Mouse (Mus musculus): ENCODE results near the gene Tgfbi.

Gene Tgfbi

DNA sequence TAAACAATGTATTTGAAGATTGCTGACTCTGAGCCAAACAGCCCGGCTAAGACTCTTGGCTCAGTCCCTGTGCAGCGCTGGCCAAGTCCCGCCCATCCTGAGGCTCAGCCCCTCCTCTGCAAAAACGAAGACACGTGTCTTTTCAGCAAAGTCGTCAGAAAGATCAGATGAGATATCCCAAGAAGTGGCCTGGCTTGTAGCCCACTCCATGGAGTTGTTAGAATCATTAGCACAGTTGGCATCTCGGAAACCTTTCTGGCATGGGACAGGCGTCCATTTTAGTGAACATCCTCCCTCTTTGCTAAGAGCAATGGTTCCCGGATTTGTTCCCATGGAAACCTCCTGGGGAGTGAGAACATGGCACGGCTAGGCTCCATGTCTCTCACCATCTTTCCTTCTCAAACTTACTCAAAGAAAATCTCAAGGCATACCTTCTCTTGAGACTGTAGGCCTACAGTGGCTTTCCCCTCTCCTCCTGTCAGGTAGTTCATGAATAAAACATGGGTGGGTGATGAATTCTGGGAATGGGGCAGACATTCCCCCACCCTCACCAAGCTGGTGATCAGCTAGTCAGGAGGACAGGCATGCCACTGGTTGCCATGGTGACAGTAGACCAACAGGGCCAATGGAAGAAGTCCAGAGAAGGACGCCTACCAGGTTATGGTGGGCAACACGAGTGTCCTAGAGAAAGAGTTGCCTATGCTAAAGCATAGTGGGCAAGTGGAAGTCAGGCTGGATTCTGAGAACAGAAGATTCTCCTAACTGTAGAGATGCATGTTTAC, 11.3 kb upstream of the Tgfbi start:
- peak; percentile 24 for DNase-seq

DNA sequence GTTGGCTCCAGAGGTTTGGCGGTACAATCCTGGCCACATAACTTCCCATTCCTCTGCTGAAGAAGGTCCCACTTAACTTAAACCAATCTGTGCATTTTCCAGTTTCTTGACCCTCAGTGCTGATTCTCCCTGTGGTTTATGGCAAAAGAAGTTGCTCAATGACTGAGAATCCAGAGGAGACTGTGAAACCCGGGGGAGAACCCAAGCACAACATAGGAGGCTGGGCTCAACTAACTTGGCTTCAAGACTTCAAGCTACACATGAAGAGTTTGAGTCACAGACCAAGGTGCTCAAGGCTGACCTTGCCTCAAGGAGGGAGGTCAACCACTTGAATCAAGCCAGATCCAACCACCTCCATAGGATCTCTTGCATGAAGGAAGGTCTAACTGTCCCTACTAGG, 9.8 kb upstream of the Tgfbi start:
- no peak for DNase-seq

DNA sequence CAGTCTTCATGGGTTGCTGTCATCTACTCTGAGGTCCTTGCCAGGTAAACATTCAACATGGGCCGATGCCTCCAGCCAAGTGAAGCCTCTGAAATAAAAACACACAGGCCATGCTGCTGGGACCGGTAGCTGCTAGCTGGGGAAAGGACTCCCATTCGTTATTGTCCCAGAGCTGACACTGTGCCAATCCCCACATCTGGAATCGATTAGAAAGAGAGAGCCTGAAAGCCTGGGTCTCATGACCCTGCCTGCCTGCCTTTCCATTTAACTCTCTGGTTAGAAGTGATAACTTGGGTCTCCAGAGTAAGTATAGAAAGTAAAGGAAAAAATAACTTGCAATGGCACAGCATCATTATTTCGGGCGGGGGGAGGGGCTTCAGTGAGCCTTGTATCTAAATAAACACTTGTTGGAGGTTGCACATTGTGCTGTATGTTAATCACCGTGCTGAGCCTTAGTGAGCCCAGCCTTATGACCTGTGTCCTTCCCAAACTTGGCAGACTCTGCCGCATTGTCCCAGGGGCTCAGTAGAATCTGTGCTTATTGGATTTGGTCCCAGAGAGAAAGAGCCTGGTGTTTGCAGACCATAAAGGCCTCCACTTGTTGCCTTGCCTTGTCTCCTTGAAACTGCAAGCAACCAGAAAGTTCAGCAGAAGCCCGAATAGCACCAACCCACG, 9.0 kb upstream of the Tgfbi start:
- peak; percentile 19 for DNase-seq

DNA sequence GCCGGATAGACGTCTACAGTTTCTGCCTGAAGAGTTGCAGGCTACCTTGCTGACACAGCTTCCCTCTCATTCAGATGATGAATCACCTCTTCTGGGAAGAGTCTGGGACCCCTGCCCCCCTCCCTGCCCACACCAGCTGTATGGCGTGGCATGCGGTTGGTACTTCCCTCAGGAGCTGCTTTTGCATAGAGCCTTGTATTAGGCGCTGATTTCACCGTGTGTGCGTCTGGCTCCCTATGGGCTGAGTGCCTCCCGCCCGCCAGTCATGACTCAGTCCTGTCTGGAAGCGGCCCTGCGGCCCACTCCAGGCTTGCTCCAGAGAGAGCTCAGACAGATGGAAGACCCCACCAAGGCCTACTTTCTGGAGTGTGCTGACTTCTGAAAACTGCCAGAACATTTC, 8.1 kb upstream of the Tgfbi start:
- DNase-seq = peak; percentile 45

DNA sequence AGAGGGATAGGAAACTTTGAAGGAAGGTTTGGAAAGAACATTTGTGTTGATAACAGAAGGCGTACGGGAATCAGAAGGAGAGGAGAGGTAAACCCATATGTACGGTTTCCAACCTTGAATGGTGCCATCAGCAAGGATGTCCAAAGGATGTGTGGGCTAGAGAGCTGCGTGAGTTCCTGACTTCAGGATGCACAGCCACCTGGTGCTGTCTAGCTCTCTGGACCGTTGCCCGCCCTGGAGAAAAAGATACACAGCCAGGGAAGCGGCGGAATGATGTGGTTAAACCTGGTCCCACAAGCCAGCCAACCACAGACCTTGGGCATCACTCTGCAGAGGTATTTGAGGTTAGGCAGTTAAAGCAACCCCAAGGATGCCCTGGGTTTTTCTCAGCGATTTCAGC, 3.8 kb upstream of the Tgfbi start:
- DNase-seq = no peak

DNA sequence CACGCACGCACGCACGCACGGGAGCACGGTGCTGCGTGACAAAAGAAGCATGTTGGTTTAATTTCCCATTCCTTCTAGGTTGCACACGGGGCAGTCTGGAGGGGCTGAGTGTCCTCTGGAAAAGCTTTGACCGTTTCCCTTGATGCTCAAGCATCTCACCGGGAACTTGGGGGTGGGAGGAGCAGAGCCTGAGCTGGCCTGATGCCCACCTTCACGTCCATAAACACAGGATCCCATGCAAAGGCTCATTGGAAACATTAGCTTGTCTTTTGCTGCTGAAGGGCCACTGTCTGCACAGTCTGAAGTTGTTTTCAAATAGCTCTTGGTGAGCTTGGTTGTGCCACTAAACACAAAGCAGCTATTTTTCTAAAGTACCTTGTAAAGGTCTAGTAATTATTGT, 2.6 kb upstream of the Tgfbi start:
- no peak for DNase-seq

DNA sequence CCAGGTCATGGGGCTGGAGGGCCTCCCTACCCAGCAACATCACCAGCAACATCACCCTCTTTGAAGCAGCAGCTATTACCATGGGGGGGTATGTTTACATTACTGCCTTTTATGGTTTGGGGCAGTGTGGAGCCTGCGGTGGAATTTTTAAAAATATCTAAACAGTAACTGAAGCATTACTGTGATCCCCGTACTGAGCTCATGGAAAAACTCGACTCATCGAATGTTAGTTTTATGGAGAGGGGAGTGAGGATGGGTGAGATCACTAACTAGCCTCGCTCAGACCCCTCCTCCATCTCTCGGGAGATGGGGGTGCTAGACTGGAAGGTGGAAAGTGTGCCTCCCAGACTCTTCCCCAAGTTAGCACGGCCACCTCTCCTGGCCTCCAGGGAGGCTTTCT, 2.1 kb upstream of the Tgfbi start:
- DNase-seq = no peak

DNA sequence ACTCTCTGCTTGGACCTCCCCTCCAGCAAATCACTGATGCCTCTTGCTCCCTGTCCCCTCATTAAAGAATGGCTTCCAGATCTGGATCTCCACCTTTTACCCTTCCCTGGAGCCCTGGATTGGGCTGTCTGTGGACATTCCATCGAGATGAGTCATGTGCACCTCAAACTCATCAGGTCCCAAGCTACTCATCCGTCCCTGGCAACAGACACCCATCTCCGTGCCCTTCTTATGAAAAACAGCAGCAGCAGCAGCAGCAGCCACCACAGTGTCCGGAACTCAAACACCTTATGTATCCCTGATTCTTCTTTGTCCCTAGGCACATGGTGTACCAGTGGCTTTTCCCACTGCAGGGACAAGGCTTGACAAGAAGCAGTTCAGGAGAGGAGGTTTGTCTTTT, 1.5 kb upstream of the Tgfbi start:
- DNase-seq = no peak

DNA sequence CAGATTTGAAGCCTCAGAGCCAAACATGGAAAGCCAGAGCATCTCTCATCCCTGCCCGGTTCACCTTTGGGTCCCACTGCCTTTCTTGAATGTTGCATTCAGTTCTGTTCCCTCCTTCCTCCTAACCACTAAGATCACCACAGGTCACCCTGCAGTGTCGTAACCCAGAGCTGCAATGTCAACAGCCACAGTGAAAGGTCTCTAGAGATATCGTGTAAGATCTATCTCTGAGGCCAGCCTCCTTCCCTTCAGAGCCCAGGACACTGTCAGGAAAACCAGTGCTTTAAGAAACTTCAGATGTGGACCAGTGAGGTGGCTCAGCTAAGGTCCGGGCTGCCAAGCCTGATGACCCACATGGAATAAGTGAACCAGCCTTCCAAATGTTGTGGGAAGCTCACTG, 1.8 kb downstream of the Tgfbi start:
- no peak for DNase-seq

DNA sequence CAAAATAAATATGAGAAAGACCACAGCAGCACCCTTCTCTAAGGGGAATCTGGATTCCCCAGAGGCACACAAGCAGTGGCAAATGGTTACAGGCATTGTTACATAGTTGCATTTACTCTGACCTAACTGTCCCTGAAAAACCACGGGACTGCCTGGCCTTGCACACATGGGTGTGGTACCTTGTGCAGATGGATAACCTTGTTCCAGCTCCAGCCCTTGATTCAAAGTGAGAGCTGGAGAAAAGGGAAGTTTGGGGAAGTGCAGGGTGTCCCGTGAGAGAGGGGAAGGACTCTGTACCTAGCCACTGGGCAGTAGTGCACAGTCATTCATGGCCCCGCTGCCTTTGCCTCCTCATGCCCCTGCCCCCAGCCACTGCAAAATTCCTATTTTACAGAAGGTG, 2.4 kb downstream of the Tgfbi start:
- DNase-seq = no peak

DNA sequence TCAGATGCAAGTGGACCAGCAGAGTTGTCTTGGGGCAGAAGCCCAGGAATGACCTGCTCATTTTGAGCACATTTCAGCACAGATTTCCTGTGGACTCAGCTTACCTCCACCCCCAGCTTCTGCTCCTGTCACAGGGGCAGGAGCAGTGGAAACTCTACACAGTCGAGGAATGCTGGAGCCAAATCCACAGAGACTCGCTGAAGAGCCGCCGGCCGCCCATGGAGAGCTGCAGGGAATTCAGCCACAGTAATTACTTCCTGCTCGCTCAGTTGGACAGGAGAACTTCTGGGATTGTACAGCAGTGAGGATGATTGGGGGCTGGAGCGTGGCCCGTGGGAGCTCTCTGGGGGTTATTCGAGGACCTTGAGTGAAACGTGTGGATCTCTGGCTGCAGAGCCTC, 3.0 kb downstream of the Tgfbi start:
- no peak for DNase-seq

DNA sequence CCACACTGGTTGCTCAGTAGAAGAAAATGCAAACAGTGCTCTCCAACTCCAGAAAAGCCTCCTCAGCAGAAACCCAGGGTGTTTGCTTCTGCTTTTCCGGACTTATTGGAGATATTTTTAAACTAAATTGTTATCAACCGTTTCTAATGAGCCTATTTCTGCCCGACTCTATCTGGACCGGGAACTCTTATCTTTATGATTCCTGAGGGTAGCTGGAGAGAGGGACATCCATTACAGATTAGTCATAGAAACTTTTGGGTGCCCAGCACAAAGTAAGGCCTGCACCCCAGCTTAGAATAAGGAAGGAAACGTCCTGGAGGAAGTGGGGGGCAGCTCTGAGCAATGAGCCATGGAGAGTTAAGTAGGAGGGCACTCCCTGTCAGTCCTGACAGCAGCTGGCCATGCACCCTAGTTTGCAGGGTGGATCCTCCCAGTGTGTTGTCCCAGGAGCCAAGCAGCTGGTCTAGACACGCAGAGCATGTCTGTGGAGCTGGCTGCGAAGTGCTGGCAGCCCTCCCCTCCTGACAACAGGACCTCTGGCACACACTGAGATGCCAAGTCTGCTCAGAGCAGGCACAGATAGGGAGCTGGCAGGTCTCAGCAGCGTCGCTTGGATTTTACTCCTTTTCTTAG, 4.2 kb downstream of the Tgfbi start:
- DNase-seq = peak; percentile 15

DNA sequence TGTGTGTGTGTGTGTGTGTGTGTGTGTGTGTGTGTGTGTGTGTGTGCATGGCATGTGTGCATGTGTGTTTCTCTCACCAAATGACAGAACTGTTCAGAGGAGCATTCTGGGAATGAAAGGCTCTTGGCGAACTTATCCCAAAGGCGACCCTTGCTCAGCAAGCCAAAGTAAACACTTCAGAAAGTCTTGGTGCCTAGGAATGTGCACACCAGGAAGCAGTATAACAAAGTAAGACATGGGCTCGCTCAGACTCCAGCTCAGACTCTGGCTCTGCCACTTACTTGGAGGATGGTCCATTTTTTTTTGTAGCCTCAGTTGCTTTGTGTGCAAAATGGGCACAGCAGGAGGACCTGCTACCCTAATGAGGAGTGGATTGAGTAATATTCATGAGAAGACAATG, 5.4 kb downstream of the Tgfbi start:
- DNase-seq = no peak

DNA sequence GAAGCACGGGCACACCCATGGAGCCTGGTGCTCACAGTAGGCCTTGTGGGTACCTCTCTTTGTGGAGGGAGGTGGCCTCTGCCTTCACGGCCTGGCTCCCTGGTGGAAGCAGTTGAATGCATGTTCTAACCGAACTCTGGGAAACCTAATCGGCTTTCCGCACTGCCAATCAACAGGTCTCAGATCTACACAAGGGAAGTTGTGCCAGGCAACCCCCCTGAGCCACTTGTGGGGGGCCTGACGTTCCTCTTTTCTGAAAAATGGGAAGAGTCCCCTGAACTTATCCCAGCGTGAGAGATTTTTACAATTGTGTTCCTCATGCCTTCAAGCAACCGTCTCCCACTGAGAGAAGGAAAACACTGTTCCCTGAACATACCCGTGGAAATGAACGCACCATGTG, 5.9 kb downstream of the Tgfbi start:
- DNase-seq = no peak

DNA sequence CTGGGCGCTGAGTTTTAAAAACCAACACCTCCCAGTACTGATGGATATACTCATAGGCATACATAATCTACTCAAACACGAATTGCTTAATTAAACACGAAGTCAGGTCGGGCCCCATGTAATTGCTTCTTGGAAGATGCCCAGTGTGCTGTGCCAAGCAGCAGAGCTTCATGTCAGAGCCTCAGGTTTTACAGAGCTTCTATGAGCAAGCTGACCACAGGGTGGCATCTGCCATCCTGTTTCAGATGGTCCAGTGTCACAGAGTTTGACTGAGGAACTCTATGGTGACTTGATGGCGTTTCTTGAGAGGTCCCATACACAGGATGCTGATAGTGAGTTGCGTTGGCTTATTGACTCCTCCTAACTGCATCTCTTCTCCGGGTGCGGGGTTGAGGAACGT, 6.5 kb downstream of the Tgfbi start:
- DNase-seq = no peak

DNA sequence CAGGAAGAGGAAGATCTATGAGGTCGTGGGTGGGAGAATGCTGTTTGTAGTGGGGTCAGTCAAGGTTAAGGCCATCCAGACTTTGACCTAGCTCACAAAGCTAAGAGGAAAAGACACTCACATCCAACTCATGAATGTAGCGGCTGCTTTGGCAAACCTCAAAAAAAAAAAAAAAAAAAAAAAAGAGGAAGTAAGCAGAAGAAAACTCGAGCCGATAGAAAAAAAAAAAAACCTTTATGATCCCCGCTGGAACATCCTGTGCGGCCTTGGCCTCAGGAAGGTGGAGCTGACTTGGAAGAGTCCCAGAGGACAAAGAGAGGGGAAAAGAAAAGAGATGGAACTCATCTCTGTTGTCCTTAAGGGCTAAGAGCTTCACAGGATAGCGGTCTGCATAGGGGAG, 7.1 kb downstream of the Tgfbi start:
- DNase-seq = no peak

DNA sequence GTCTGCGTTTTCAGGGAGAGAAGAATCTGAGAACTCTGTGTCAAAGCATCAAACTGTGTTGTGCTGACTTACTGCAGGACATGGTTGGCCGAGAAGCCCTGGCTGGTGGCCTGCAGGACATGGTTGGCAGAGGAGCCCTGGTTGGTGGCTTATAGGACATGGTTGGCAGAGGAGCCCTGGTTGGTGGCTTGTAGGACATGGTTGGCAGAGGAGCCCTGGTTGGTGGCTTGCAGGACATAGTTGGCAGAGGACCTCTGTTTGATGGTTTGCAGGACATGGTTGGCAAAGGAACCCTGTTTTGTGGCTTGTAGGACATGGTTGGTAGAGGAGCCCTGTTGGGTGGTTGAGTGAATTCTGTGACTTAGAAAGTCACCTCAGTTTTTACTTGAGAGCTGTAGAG, 7.9 kb downstream of the Tgfbi start:
- no peak for DNase-seq

DNA sequence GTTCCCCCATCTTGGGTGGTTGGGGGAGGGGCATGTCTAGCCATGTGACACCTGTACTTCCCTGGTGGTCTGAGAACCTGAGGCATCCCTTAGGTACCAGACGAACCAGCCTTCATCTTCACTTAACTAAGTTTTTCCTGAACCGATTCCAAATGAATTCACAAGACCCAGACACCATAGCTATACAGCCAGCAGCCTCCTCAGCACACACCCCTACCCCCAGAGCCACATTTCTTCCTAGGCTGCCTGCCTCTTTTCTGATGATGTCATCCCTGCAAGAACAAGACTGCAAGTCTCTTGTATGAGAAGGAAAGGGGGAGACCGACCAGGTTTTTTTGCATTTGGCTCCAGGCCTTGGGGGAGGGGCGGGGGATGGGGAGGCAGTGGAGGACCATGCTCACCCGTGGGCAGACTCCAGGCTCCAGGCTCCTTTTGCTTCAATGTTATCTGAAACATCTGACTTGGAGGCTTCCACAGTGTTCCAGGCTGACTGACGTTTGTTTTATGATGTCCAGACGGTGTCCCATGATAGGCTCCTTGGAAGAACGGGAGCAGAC, 13.0 kb downstream of the Tgfbi start:
- DNase-seq = no peak

DNA sequence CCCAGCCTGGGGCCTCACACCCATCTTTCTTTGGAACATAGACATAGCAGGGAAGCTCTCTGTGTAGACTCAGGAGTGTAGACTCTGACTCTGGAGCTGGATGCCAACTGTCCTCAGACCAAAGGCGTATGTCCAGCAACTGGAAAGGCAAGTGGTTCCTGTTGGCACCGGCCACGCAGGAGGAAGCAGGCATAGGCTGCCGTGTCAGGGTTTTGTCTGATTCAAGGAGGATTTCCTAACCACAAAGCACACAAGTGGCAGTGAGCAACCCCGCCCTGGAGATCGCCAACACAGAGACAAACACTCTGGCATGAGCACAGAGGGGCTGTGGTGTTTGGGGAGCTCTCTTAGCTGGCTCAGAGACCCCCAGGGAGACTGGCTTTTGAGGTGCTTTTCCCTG, 17.2 kb downstream of the Tgfbi start:
- no peak for DNase-seq

DNA sequence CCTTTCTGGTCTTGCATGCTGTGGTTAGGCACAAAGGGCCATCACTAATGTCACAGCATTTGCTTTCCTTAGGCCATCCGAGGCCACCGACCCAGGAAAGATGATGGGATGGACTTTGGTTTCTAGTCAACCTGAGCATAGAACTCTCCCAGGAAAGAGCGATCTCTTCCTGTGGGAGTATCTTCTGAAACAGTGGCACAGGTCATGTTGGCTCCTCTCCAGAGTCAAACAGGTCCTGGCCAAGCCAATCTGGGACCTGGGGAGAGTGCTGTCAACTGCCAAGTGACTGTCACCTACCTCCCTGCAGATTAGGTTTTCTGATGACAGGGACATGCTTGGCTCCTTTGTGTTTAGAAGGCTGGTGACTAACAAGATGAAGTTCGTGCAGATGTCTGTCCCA, 20.8 kb downstream of the Tgfbi start:
- DNase-seq = no peak

DNA sequence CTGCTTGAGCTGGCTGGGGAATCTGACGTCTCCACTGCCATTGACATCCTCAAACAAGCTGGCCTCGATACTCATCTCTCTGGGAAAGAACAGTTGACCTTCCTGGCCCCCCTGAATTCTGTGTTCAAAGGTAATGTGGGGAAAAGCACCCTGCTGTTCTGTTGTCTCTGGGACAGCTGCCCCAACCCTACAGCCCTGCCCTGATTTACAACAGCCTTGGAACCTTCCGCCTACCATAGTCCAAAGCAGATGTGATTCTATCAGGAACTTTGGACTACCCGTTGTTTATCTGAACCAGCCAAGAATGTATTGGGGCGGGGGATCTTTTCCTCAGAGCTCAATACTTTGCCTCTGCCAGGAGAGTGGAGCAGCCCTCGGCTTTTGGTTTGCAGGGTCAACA, 21.2 kb downstream of the Tgfbi start:
- no peak for DNase-seq

DNA sequence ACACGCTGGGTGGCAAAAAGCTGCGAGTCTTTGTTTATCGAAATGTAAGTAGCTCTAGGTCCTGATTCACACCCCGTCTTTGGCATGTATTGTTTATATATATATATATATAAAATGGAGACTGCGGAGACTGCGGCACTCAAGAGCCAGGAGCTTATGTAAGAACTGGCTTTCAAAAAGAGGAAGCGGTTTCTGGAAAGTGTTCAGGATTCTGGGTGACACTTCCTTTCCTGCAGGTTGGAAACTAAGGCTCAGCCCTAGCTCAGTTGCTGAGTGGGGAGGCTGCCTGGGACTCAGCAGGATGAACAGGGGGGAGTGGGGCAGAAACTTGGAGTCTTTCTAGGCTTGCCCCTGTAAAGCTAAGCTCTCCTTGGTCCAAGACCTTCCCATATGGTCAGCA, 22.0 kb downstream of the Tgfbi start:
- no peak for DNase-seq

DNA sequence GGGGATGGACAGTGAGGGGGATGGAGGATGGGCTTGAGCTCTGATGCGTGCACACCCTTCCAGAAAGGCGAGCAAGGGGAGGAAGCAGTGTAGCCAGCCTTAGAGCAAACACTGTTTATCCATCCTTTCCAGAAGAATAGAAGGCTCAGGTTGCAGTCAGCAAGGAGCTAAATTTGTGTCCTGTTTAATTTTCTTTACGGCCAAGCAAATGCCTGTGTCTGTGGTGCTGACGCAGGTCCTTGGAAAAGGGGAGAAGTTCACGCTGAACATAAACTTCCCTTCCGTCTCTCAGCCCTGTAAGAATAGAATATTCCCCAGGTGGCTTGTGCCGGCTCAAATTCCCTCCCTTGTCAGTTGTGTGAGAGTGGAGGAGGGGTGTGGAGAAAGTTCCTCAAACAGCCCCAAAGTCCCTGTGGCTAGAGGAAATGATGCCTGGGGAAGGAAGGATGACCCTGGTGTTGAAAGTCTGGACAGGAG, 24.9 kb downstream of the Tgfbi start:
- no peak for DNase-seq

DNA sequence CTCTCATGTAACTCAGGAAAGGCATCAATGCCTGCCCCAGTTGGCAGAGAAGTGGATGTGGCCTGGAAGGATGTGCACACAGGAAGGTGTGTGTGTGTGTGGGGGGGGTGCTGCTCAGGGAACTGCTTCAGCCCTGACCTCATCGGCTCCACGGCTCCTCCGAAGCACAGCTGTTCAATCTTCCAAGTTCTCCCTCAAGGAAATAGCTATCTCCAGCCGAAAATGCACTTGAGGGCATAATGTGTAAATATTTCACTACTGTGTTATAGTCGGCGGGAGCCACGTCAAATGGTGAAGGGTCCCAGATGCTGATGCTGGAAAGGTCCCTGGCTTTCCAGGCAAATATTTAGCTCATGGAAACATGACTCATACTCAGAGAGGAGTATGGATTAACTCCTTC, 25.6 kb downstream of the Tgfbi start:
- peak; percentile 15 for DNase-seq
